Mouse (Mus musculus) lung, postnatal 0 days (tissue): Measurements from ENCODE around the gene Siah3.
"Not testable (repeated sequence)": the region's sequence is repeated elsewhere in the genome, so short reads cannot be mapped to it uniquely, and the experiment has no call there.

Experiments
- CTCF ChIP-seq: IDR thresholded peaks from 2 replicates; pipeline ENCODE4 v1.5.1; 2016; ENCODE audit warnings: antibody characterized with exemption, mild to moderate bottlenecking
- EP300 ChIP-seq: IDR thresholded peaks from 2 replicates; pipeline ENCODE4 v1.6.1; 2016; ENCODE audit warnings: antibody characterized with exemption, mild to moderate bottlenecking, control low read depth

DNA sequence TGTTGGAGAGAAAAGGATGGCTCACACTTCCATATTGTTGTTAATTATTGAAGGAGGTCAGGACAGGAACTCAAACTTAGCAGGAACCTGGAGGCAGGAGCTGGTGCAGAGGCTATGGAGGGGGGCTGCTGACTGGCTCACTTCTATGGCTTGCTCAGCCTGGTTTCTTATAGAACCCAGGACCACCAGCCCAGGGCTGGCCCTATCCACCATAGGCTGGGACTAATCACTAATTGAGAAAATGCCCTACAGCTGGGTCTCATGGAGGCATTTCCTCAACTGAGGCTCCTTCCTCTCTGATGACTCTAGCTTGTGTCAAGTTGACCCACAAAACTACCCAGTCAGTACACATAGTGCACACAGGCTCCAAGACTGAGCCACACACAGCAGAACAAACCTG lies 9.5 kb upstream of the Siah3 start:
- not testable (repeated sequence) for TF ChIP-seq EP300, CTCF
